Mouse (Mus musculus): ENCODE measurements around the gene Mdm4. TPM values are rescaled to one million over a fixed set of nuclear protein-coding genes. Genes with fewer than 3 reads are reported as not detected.
"Not testable (repeated sequence)": the region's sequence is repeated elsewhere in the genome, so short reads cannot be mapped to it uniquely, and the experiment has no call there.

Gene Mdm4
- polyA plus RNA-seq, 1 experiment from 2014 or later: 20.7 TPM

DNA sequence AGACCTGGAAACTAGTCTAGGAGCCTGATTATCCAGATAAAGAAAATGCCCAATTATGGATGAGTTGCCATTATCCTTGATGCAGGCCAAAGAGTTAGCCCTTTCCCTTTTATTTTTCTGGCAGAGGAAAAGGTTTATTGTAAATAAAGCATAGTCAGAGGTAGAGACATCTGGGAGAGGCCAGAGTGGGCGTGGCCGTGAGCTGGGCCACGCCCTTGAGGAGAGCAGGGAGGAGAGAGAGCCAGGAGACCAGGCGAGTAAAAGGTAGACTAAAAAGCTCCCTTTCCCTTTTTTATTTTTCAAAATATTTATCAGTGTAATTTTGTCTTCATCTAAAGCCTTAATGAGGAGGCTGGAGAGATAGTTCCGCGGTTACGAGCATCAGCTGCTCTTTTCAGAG, 2.4 kb downstream of the Mdm4 start:
- no peaks in the 10 kb centered on the region for H3K27me3 ChIP-seq (ENCODE audit: control insufficient read depth, insufficient read depth, low read length)
- 32% methylated on average over 7 of the region's 7 CpGs for WGBS
- ATAC-seq (replicated peaks; ENCODE audit: extremely low read depth, insufficient read depth, low FRiP score): no peak
- no peak overlapping the region for H3K9ac ChIP-seq (ENCODE audit: low read length)
- no peak overlapping the region for H3K27ac ChIP-seq (ENCODE audit: low read length)
- peaks cover 6% of the 10 kb centered on the region for H3K4me1 ChIP-seq (ENCODE audit: control insufficient read depth, insufficient read depth, low read length)
- H3K9me3 ChIP-seq (replicated peaks; ENCODE audit: control insufficient read depth, low read length): no peaks in the 10 kb centered on the region
- no peak overlapping the region for H3K4me3 ChIP-seq (ENCODE audit: low read length)
- no peaks in the 10 kb centered on the region for H3K36me3 ChIP-seq (ENCODE audit: control insufficient read depth, insufficient read depth)
- no peak overlapping the region for H3K4me2 ChIP-seq (ENCODE audit: low read depth, low read length)

GRCm38 (mm10) chr1:133027126-133027525, 3.2 kb downstream of the Mdm4 start:
- peaks cover 6% of the 10 kb centered on the region for H3K4me1 ChIP-seq (ENCODE audit: control insufficient read depth, insufficient read depth, low read length)
- H3K9ac ChIP-seq (ENCODE audit: low read length): no peak overlapping the region
- H3K36me3 ChIP-seq (ENCODE audit: control insufficient read depth, insufficient read depth): no peaks in the 10 kb centered on the region
- no peaks in the 10 kb centered on the region for H3K9me3 ChIP-seq (replicated peaks; ENCODE audit: control insufficient read depth, low read length)
- H3K27me3 ChIP-seq (ENCODE audit: control insufficient read depth, insufficient read depth, low read length): no peaks in the 10 kb centered on the region
- 96% methylated on average over 2 of the region's 2 CpGs for WGBS
- no peak overlapping the region for H3K27ac ChIP-seq (ENCODE audit: low read length)
- no peak overlapping the region for H3K4me2 ChIP-seq (ENCODE audit: low read depth, low read length)
- no peak overlapping the region for H3K4me3 ChIP-seq (ENCODE audit: low read length)
- ATAC-seq (replicated peaks; ENCODE audit: extremely low read depth, insufficient read depth, low FRiP score): no peak

- not testable (repeated sequence) for ATAC-seq (replicated peaks; ENCODE audit: extremely low read depth, insufficient read depth, low FRiP score); H3K4me1 ChIP-seq (ENCODE audit: control insufficient read depth, insufficient read depth, low read length); H3K9me3 ChIP-seq (replicated peaks; ENCODE audit: control insufficient read depth, low read length); H3K36me3 ChIP-seq (ENCODE audit: control insufficient read depth, insufficient read depth); H3K27me3 ChIP-seq (ENCODE audit: control insufficient read depth, insufficient read depth, low read length)
- Histone ChIP-seq H3K4me2 (ENCODE audit: low read depth, low read length) (peak overlapping the region; percentile 53), H3K4me3 (ENCODE audit: low read length) (peak overlapping the region; percentile 81), H3K9ac (ENCODE audit: low read length) (peak overlapping the region; percentile 93), H3K27ac (ENCODE audit: low read length) (peak overlapping the region; percentile 89)
- WGBS: 24% methylated on average over 20 of the region's 23 CpGs
Measured at GRCm38 (mm10) chr1:133025796-133026190, 4.6 kb downstream of the Mdm4 start.

DNA sequence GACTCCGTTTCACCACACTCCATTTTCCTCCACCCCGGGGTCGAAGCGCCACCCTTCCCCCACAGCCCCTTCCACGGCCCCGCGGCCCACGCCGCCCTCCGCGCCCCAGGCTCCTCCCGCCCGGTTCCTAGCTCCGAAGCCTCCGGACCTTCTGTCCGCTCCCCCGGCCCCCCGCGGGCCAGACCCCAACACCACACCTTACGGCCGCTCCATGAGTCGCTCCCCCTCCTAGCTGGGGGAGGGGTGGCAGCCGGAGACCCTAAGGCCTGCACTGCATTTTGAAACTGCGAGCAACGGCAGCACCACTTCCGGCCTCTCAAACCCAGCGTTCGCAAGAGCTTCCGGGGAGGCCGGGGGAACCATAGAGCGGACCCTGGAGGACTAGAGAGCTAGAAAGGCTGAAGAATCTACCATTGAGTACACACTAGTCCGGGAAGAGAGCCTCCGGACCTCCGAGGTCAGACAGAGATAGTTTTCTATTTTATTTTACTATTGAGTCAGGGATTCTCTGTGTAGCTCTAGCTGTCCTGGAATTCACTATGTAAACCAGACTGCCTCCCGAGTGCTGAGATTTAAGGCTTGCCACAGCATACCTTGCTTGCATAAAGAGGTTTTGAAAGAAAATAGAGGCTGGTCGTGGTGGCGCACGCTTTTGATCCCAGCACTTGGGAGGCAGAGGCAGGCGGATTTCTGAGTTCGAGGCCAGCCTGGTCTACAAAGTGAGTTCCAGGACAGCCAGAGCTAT, 5.1 kb downstream of the Mdm4 start:
- under 1% methylated on average over 40 of the region's 40 CpGs for WGBS
- H3K4me3 ChIP-seq (ENCODE audit: low read length): peak overlapping the region; percentile 81
- H3K36me3 ChIP-seq (ENCODE audit: control insufficient read depth, insufficient read depth): no peaks in the 10 kb centered on the region
- peak overlapping the region; percentile 93 for H3K9ac ChIP-seq (ENCODE audit: low read length)
- H3K9me3 ChIP-seq (replicated peaks; ENCODE audit: control insufficient read depth, low read length): no peaks in the 10 kb centered on the region
- H3K4me2 ChIP-seq (ENCODE audit: low read depth, low read length): peak overlapping the region; percentile 85
- peak; percentile 96 for ATAC-seq (replicated peaks; ENCODE audit: extremely low read depth, insufficient read depth, low FRiP score)
- H3K4me1 ChIP-seq (ENCODE audit: control insufficient read depth, insufficient read depth, low read length): peaks cover 10% of the 10 kb centered on the region
- H3K27ac ChIP-seq (ENCODE audit: low read length): peak overlapping the region; percentile 89
- H3K27me3 ChIP-seq (ENCODE audit: control insufficient read depth, insufficient read depth, low read length): no peaks in the 10 kb centered on the region

DNA sequence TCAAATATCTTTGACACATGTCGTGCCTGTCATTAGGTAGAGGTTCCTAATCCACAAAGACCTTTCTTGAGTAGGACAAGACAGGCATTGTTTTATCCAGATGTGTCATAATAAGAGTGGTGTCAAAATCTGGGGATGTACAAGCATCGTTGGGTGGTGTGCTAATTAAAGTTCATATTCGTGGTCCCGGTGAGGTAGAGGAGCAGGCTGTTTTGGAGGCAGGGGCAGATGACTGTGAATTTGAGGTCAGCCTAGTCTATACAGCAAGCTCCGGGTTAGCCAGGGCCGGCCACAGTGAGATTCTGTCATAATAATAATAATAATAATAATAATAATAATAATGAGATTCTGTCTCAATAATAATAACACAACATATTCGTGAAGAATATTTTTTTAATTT, 5.9 kb downstream of the Mdm4 start:
- Histone ChIP-seq H3K9ac (ENCODE audit: low read length) (peak overlapping the region; percentile 93), H3K36me3 (ENCODE audit: control insufficient read depth, insufficient read depth) (no peaks in the 10 kb centered on the region), H3K9me3 (replicated peaks; ENCODE audit: control insufficient read depth, low read length) (no peaks in the 10 kb centered on the region), H3K27ac (ENCODE audit: low read length) (peak overlapping the region; percentile 89; the same call in 1 of the 2 replicates), H3K27me3 (ENCODE audit: control insufficient read depth, insufficient read depth, low read length) (no peaks in the 10 kb centered on the region), H3K4me3 (ENCODE audit: low read length) (peak overlapping the region; percentile 81), H3K4me1 (ENCODE audit: control insufficient read depth, insufficient read depth, low read length) (peaks cover 10% of the 10 kb centered on the region), H3K4me2 (ENCODE audit: low read depth, low read length) (peak overlapping the region; percentile 85)
- WGBS: 21% methylated on average over 7 of the region's 7 CpGs
- no peak for ATAC-seq (replicated peaks; ENCODE audit: extremely low read depth, insufficient read depth, low FRiP score)

DNA sequence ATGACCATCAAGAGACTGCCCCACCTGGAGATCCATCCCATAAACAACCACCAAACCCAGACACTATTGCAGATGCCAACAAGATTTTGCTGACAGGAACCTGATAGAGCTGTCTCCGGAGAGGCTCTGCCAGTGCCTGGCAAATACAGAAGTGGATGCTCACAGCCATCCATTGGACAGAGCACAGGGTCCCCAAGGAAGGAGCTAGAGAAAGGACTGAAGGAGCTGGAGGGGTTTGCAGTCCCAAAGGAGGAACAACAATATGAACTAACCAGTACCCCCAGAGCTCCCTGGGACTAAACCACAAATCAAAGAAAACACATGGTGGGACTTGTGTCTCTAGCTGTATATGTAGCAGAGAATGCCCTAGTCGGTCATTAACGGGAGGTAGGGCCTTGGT, 6.6 kb downstream of the Mdm4 start:
- not testable (repeated sequence) for H3K36me3 ChIP-seq (ENCODE audit: control insufficient read depth, insufficient read depth); ATAC-seq (replicated peaks; ENCODE audit: extremely low read depth, insufficient read depth, low FRiP score); H3K27me3 ChIP-seq (ENCODE audit: control insufficient read depth, insufficient read depth, low read length); H3K27ac ChIP-seq (ENCODE audit: low read length); H3K9ac ChIP-seq (ENCODE audit: low read length); H3K9me3 ChIP-seq (replicated peaks; ENCODE audit: control insufficient read depth, low read length)
- Histone ChIP-seq H3K4me1 (ENCODE audit: control insufficient read depth, insufficient read depth, low read length) (peaks cover 12% of the 10 kb centered on the region), H3K4me3 (ENCODE audit: low read length) (peak overlapping the region; percentile 81; the same call in 1 of the 2 replicates), H3K4me2 (ENCODE audit: low read depth, low read length) (peak overlapping the region; percentile 85)
- 91% methylated on average over 3 of the region's 3 CpGs for WGBS

GRCm38 (mm10) chr1:133021971-133022370, 8.4 kb downstream of the Mdm4 start:
- H3K27ac ChIP-seq (ENCODE audit: low read length); H3K4me2 ChIP-seq (ENCODE audit: low read depth, low read length); H3K9ac ChIP-seq (ENCODE audit: low read length); H3K4me3 ChIP-seq (ENCODE audit: low read length); H3K9me3 ChIP-seq (replicated peaks; ENCODE audit: control insufficient read depth, low read length); ATAC-seq (replicated peaks; ENCODE audit: extremely low read depth, insufficient read depth, low FRiP score); H3K27me3 ChIP-seq (ENCODE audit: control insufficient read depth, insufficient read depth, low read length): not testable (repeated sequence)
- WGBS: 100% methylated on average over 2 of the region's 2 CpGs
- peaks cover 14% of the 10 kb centered on the region for H3K36me3 ChIP-seq (ENCODE audit: control insufficient read depth, insufficient read depth)
- H3K4me1 ChIP-seq (ENCODE audit: control insufficient read depth, insufficient read depth, low read length): peaks cover 12% of the 10 kb centered on the region

DNA sequence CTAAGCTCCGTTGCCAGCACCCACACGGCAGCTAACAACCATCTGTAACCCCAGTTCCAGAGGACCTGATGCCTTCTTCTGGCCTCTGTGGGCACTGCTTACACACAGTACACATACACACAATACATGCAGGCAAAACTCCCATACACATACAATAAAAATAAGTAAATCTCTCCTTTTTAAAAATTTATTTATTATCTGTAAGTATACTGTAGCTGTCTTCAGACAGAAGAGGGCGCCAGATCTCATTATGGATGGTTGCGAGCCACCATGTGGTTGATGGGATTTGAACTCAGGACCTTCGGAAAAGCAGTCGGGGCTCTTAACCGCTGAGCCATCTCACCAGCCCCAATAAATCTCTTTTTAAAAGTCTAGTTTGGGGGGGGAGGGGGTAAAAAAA, 9.0 kb downstream of the Mdm4 start:
- H3K27me3 ChIP-seq (ENCODE audit: control insufficient read depth, insufficient read depth, low read length): no peaks in the 10 kb centered on the region
- H3K9ac ChIP-seq (ENCODE audit: low read length): no peak overlapping the region
- no peaks in the 10 kb centered on the region for H3K9me3 ChIP-seq (replicated peaks; ENCODE audit: control insufficient read depth, low read length)
- H3K4me3 ChIP-seq (ENCODE audit: low read length): no peak overlapping the region
- no peak overlapping the region for H3K4me2 ChIP-seq (ENCODE audit: low read depth, low read length)
- peaks cover 14% of the 10 kb centered on the region for H3K36me3 ChIP-seq (ENCODE audit: control insufficient read depth, insufficient read depth)
- no peak overlapping the region for H3K27ac ChIP-seq (ENCODE audit: low read length)
- H3K4me1 ChIP-seq (ENCODE audit: control insufficient read depth, insufficient read depth, low read length): peaks cover 12% of the 10 kb centered on the region
- ATAC-seq (replicated peaks; ENCODE audit: extremely low read depth, insufficient read depth, low FRiP score): no peak
- 96% methylated on average over 7 of the region's 7 CpGs for WGBS

DNA sequence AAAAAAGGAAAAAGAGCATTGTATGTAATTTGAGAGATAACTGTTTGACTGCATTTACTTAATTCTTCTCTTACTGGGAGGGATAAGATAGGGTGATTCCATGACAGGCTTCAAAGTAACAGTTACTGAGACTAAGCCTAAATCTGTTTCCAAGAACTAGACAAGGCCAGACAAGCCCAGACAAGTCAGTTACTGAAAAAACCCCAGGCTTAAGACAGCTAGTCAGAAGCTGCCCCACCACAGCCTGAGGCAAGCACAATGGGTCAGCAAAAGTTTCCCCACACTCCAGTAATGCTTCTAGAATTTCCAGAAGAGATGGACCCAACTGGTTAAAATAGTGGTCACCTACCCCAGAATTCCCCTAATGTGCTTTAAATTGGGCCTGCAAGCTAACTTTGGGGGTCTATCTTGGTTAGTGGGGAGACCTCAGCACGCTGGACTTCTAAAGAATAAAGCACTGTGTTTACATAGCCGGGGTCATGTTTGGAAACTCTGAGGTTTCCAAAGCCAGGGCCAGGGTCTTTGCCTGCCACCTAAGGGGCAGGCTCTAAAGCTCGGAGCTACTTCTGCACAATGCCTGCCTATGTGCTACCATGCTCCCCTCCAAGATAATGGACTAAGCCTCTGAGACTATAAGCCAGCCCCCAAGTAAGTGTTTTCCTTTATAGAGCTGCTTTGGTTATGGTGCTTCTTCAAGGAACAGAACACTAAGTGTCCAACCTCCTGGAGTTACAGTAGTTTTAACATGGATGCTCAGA, 10.0 kb downstream of the Mdm4 start:
- Histone ChIP-seq H3K9ac (ENCODE audit: low read length) (no peak overlapping the region), H3K36me3 (ENCODE audit: control insufficient read depth, insufficient read depth) (peaks cover 14% of the 10 kb centered on the region), H3K9me3 (replicated peaks; ENCODE audit: control insufficient read depth, low read length) (no peaks in the 10 kb centered on the region), H3K4me3 (ENCODE audit: low read length) (no peak overlapping the region), H3K27me3 (ENCODE audit: control insufficient read depth, insufficient read depth, low read length) (no peaks in the 10 kb centered on the region), H3K4me1 (ENCODE audit: control insufficient read depth, insufficient read depth, low read length) (peaks cover 12% of the 10 kb centered on the region), H3K4me2 (ENCODE audit: low read depth, low read length) (no peak overlapping the region), H3K27ac (ENCODE audit: low read length) (peak overlapping the region; percentile 1; the same call in 1 of the 2 replicates)
- ATAC-seq (replicated peaks; ENCODE audit: extremely low read depth, insufficient read depth, low FRiP score): no peak
- WGBS: 66% methylated on average over 3 of the region's 3 CpGs

All from heart, embryonic 16.5 days (tissue).